Mouse (Mus musculus) embryonic fibroblast, embryonic 13.5 days (primary cell): ENCODE measurements around the gene Nip7. TPM values are rescaled to one million over a fixed set of nuclear protein-coding genes. Genes with fewer than 3 reads are reported as not detected.
A peak's percentile ranks its signal among the peaks of the same experiment; 100 is the strongest.
"Not testable (repeated sequence)": the region's sequence is repeated elsewhere in the genome, so short reads cannot be mapped to it uniquely, and the experiment has no call there.

Experiments
- H3K27ac ChIP-seq: 2 replicates; pipeline ENCODE4 v1.5.1; 2012; ENCODE audit warnings: low read length, control low read depth, inconsistent platforms; ENCODE audit not compliant: insufficient read depth
- H3K4me1 ChIP-seq: 2 replicates; pipeline ENCODE4 v1.6.1; 2011; ENCODE audit warnings: low read length; ENCODE audit not compliant: control insufficient read depth, insufficient read depth
- H3K4me3 ChIP-seq: 2 replicates; pipeline ENCODE4 v1.5.1; 2011; ENCODE audit warnings: mild to moderate bottlenecking, control low read depth, low read length; ENCODE audit not compliant: insufficient read depth
- CTCF ChIP-seq: IDR thresholded peaks from 2 replicates; pipeline ENCODE4 v1.5.1; 2011; ENCODE audit warnings: mild to moderate bottlenecking, control low read depth, low read length, moderate library complexity, borderline replicate concordance; ENCODE audit not compliant: insufficient read depth
- POLR2A ChIP-seq: IDR thresholded peaks from 2 replicates; pipeline ENCODE4 v1.6.1; 2011; ENCODE audit warnings: low read depth, mild to moderate bottlenecking, control low read depth, low read length, moderate library complexity
- polyA plus RNA-seq: library from polyadenylated mRNA; stranded (reverse); fragments of >200 nt; gene quantifications from 2 replicates; pipeline ENCODE4 v1.2.4, GENCODE M21; 2011; ENCODE audit warnings: low read depth; ENCODE audit not compliant: missing spikeins, insufficient read length

Gene Nip7
- polyA plus RNA-seq = 71.2 and 71.5 TPM in 2 replicates

GRCm38 (mm10) chr8:107056076-107056972, at the start of gene Nip7, which contains the start of gene Cog8:
TSS of gene Nip7 (plus strand) at chr8:107056877.
TSS of gene Cog8 (minus strand) at chr8:107056689.
- H3K4me3 ChIP-seq = peak within 1 kb of the TSS; percentile 92
- H3K4me1 ChIP-seq = no peaks in the 10 kb centered on the region
- TF ChIP-seq POLR2A (peak; percentile 78), CTCF (no peak)
- 0 out of 2 replicates have a peak within 1 kb of the TSS, but pooled peaks have one; percentile 24 for H3K27ac ChIP-seq

GRCm38 (mm10) chr8:107007795-107008194, 48.9 kb upstream of the Nip7 start:
- Histone ChIP-seq H3K27ac (no peak overlapping the region), H3K4me1 (no peaks in the 10 kb centered on the region), H3K4me3 (no peak overlapping the region)
- TF ChIP-seq POLR2A (no peak), CTCF (no peak)

- Histone ChIP-seq H3K4me3 (no peak overlapping the region), H3K27ac (no peak overlapping the region), H3K4me1 (no peaks in the 10 kb centered on the region)
- TF ChIP-seq POLR2A (no peak), CTCF (no peak)
These were observed 44.0 kb upstream of the Nip7 start for GRCm38 (mm10) chr8:107012666-107013065.

- no peak for TF ChIP-seq POLR2A
- no peak for TF ChIP-seq CTCF
- no peaks in the 10 kb centered on the region for H3K4me1 ChIP-seq
- no peak overlapping the region for H3K27ac ChIP-seq
- H3K4me3 ChIP-seq = no peak overlapping the region
These were observed 41.8 kb upstream of the Nip7 start for GRCm38 (mm10) chr8:107014915-107015314.

- TF ChIP-seq CTCF (no peak), POLR2A (no peak)
- no peaks in the 10 kb centered on the region for H3K4me1 ChIP-seq
- H3K4me3 ChIP-seq = no peak overlapping the region
- H3K27ac ChIP-seq = no peak overlapping the region
These were observed 33.2 kb upstream of the Nip7 start for GRCm38 (mm10) chr8:107023479-107023878.

- Histone ChIP-seq H3K27ac (no peak overlapping the region), H3K4me3 (no peak overlapping the region), H3K4me1 (peaks cover 6% of the 10 kb centered on the region)
- TF ChIP-seq CTCF (no peak), POLR2A (no peak)
These were observed 27.4 kb upstream of the Nip7 start for GRCm38 (mm10) chr8:107029310-107029709.

- H3K27ac ChIP-seq = no peak overlapping the region
- TF ChIP-seq POLR2A = no peak
- no peak for TF ChIP-seq CTCF
- peaks cover 6% of the 10 kb centered on the region for H3K4me1 ChIP-seq
- no peak overlapping the region for H3K4me3 ChIP-seq
These were observed 26.6 kb upstream of the Nip7 start for GRCm38 (mm10) chr8:107030058-107030457.

- peak within 1 kb of the TSS; percentile 50 for H3K27ac ChIP-seq
- peak within 1 kb of the TSS; percentile 97 for H3K4me3 ChIP-seq
- peak; percentile 79 for TF ChIP-seq POLR2A
- peak; percentile 75; the same call in 1 of the 2 replicates for TF ChIP-seq CTCF
- peaks cover 6% of the 10 kb centered on the region for H3K4me1 ChIP-seq
These were observed 25.8 kb upstream of the Nip7 start, which contains the start of gene Vps4a for GRCm38 (mm10) chr8:107030650-107031576. TSS of gene Vps4a (plus strand) at chr8:107031222.

GRCm38 (mm10) chr8:107031577-107032090, 25.0 kb upstream of the Nip7 start:
- Histone ChIP-seq H3K4me1 (peaks cover 6% of the 10 kb centered on the region), H3K27ac (peak overlapping the region; percentile 50), H3K4me3 (peak overlapping the region; percentile 97)
- no peak for TF ChIP-seq POLR2A
- no peak for TF ChIP-seq CTCF

GRCm38 (mm10) chr8:107033609-107034008, 23.1 kb upstream of the Nip7 start:
- not testable (repeated sequence) for H3K4me3 ChIP-seq, H3K27ac ChIP-seq, H3K4me1 ChIP-seq
